In the genomic region with DNA sequence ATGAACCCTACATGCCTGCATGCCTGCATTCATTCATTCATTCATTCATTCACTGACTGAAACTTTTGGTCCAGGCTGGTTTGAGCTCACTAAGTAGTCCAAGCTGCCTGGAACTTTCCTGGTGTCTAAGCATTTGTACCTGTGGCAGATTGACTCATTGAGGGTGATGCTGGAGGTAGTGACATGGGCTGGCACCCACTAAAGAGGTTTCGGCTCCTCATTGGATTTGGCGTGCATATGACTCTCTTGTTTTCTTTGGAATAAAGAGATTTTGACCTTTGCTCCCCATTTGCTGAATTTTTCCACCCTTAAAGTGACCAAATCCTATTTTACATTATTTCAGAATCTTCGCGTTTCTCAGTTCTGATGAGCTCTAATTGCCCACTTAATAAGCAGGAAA, we compare ENCODE assay signal across 22 mouse cellular contexts.
"Had no signal": no experiment of that assay in that cellular context is flagged by ENCODE, and none has a peak within 500 bp of the region (broad histone marks: within the 10 kb centered on the region; RNA-seq: fewer than 3 reads in every experiment).

No protein-coding gene starts in this region.

- H3K9me3 ChIP-seq: heart, embryonic 13.5 days; heart, embryonic 15.5 days; hindbrain, embryonic 13.5 days; hindbrain, embryonic 15.5 days; kidney, embryonic 15.5 days; limb, embryonic 13.5 days; limb, embryonic 15.5 days; liver, embryonic 13.5 days had no signal

- DNase-seq: forebrain, postnatal 0 days; gastrocnemius, postnatal 14 days; gastrocnemius, postnatal 36 days; heart, adult 11 months; heart, adult 2 months; heart, postnatal 14 days; heart, postnatal 36 days; layer of hippocampus, adult 9-11 months; layer of hippocampus, postnatal 36 days; left cerebral cortex, postnatal 4 days; liver, embryonic 13.5 days had no signal

- H3K9ac ChIP-seq: forebrain, postnatal 0 days; heart, embryonic 13.5 days; heart, embryonic 15.5 days; hindbrain, embryonic 13.5 days; hindbrain, embryonic 15.5 days; kidney, embryonic 15.5 days; limb, embryonic 13.5 days; limb, embryonic 15.5 days; liver, embryonic 13.5 days had no signal

- H3K27me3 ChIP-seq: heart, embryonic 13.5 days; heart, embryonic 15.5 days; hindbrain, embryonic 13.5 days; hindbrain, embryonic 15.5 days; kidney, embryonic 15.5 days; limb, embryonic 13.5 days; limb, embryonic 15.5 days; liver, embryonic 13.5 days had no signal

- H3K4me3 ChIP-seq: heart, adult 2 months; heart, embryonic 13.5 days; heart, embryonic 15.5 days; hindbrain, embryonic 13.5 days; hindbrain, embryonic 15.5 days; kidney, embryonic 15.5 days; limb, embryonic 13.5 days; limb, embryonic 15.5 days; liver, embryonic 13.5 days had no signal

- H3K27ac ChIP-seq: heart, adult 2 months; heart, embryonic 13.5 days; heart, embryonic 15.5 days; hindbrain, embryonic 13.5 days; hindbrain, embryonic 15.5 days; hindbrain, postnatal 0 days; kidney, embryonic 15.5 days; kidney, postnatal 0 days; limb, embryonic 13.5 days; limb, embryonic 15.5 days; liver, embryonic 13.5 days had no signal

- H3K4me1 ChIP-seq: hindbrain, embryonic 15.5 days; limb, embryonic 13.5 days had no signal

- ATAC-seq: forebrain, postnatal 0 days; hindbrain, postnatal 0 days; intestine, embryonic 16.5 days had no signal

- H3K4me2 ChIP-seq: heart, embryonic 11.5 days; heart, embryonic 13.5 days; heart, embryonic 15.5 days; hindbrain, embryonic 13.5 days; hindbrain, embryonic 15.5 days; kidney, embryonic 15.5 days; limb, embryonic 13.5 days; limb, embryonic 15.5 days; liver, embryonic 13.5 days had no signal
